Mouse (Mus musculus) thymus, adult 18-20 months (tissue): ENCODE data around the gene Gjc3.

Experiments used
- DNase-seq, 2 experiments: peaks; one replicate each; pipeline ENCODE4 v3.0.0; 2022; ENCODE audit warnings: mixed read lengths in 2 of 2

Gjc3 gene

GRCm38 (mm10) chr5:137909564-137910262, 53.2 kb downstream of the Gjc3 start:
- no peak for DNase-seq
